Mouse (Mus musculus) cerebellum, postnatal 10 days (tissue): ENCODE results near the gene Rnf182.

Experiments used
- DNase-seq, 2 experiments: peaks; one replicate each; pipeline ENCODE4 v3.0.0; 2021; ENCODE audit warnings: mixed read lengths in 2 of 2

The Rnf182 gene

DNA sequence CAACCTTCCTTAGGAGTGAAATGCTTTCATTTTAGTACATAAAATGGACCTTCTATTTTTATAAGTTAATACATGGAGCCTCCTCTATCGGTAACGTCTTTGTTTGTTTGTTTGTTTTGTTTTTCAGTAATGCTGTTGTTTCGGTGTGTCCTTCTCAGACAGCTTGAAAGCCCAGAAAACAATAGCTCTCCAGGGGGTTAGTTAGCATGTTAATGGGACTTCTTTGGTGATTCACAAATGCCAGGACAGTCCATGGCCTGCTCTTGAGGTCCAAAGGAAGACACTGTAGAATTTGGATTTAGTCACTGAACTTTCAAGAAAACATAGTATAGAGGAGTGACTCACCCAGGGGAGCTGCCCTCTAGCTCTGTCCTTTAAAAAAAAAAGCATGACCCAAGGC is 843 bp upstream of the Rnf182 start:
- DNase-seq: no peak

DNA sequence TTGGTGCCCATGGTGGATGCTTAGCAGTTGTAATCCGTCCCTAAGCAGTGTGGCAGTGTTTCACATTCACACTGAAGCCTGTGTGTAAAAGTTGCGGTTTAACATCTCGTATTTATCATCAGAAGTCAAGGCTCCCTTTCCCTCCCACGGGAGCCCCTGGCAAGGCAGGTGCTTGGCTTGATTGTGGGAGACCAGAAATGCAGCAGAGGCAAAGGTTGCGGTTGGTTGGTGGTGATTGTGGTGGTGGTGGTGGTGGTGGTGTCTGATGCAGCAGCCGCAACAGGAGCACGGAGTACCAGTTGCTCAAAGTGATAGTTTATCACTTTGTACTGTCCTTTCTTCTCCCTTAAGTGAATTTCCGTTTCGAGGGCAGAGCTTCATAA is 325 bp upstream of the Rnf182 start:
- DNase-seq: no peak

- peak; percentile 35 to 40 for DNase-seq
Observed at GRCm38 (mm10) chr13:43616551-43616950, 1.0 kb downstream of the Rnf182 start.

DNA sequence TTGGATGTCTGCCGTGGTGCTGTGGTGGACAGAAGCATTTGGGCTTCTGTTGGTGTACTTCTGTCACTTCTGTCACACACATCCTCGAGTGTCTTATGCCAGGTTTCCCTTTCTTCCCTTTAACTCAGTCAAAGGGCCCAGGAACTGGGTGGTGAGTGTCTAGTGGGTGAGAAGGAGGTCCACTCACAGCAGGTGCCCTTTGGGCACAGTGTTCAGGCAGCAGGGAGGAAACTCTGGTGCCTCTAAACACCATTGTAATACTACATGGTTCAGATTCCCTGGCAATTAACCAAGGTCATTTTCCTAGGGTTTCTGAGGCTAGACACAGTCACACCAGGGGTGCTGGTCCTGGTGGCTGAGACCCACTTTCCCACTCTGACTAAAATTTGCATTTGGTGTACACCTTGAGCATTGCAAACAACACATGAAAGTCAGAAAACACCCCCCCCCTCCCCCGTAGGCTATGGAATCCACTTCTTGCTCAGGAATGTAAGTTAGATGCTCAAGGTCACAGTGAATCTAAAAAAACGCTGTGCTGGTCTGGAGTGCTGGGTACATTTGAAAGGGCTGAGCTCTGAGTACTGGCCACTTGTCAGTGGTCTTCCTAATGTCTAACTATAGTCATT is 4.2 kb downstream of the Rnf182 start:
- DNase-seq: no peak

GRCm38 (mm10) chr13:43627922-43628321 is 12.4 kb downstream of the Rnf182 start:
- DNase-seq: no peak

DNA sequence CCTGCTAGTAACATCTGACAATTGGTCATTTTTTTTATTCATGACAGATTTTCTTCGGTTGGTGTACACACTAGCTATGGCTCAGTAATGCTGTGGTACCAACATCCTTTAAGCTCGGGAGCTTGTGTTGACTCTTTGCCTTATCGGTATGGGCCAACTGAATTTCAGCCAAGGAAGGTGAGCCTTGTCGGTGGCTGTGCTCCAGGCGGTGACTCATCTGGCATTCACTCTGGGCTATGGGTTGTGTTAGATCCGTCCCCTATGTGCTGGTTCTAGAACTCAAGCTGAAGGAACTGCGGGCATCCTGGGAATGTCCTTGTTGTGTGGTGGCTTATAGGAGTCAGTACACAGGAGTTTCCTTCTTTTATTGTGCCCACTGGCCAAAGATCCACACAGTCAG is 14.3 kb downstream of the Rnf182 start:
- DNase-seq: peak; percentile 87 to 88

GRCm38 (mm10) chr13:43631266-43631665 is 15.8 kb downstream of the Rnf182 start:
- no peak for DNase-seq

DNA sequence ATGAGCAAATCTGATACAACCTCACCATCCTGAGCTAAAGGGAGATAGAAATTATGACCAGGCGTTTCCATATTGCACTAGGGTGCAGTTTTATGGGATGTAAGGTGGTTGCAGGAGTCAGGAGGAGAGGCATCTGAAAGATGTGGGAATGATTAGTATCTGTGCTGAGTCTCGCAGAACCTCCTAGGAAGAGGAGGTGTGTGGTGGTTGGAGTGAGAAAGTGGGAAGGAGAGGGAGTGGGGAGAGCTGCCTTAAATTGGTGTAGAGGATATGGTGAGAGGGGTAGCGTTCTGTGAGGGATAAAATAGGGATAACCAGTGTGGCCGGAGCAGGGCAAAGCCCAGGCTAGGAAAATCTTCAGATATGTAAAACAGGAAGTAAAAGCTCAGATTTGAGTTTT is 17.5 kb downstream of the Rnf182 start:
- DNase-seq: no peak

DNA sequence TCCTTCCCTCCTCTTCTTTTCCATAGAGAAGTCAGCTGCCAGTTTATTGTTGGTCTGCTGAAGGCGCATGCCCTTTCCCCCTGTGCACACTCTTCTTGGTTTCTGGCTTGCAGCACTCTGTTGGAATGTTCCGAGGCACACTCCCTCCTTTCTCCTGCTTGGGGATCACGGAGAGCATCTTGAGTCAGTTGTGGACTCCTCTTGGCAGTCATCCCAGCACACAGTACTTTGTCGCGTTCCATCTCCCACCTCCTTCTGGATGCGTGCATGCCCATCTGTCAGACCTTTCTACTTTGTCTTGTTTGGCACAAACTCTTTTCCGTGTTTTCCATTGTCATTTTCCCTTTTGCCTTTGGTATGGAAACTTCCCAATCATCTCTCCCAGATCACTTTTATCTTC is 22.2 kb downstream of the Rnf182 start:
- peak; percentile 66 to 79 for DNase-seq

- DNase-seq: no peak
Observed at GRCm38 (mm10) chr13:43644991-43645390, 29.5 kb downstream of the Rnf182 start.

DNA sequence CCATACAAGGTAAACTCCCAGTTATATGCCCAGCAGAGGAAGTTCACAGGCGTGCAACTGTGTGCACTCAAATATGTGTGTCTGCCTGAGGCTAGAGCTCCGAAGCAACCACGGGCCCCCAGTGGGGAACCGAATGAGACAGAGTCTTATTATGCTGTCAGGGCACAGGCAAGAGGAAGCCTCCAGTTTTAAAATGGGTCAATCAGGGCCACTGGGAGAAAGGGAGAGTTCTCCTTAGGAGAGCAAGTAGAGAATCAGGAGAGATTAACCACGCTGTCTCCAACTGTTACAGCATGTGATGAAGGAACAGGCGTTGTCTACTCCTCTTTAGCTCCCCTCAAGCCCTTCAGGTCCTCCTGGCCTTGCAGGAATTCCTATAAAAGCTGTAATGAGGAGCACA is 33.0 kb downstream of the Rnf182 start:
- peak in 1 of 2 experiments; percentile 38 for DNase-seq

DNA sequence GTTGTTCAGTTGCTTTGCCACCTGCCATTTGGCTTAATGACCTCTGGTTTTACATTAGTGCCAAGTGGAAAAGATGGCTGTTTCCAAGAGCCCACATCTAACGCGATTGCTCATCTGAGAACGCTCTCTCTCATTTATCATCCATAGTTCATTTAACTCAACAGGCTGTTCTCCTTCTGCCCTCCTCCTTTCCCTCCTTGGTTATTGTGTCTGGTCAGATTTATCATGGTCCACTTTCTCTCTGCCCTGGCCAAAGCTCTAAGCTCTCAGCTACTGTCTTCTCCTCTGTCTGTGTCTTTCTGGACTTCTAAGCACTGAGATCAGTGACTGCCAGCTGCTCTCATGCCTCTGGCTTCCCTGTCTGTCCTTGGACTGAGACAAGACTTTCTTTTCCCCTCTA is 35.8 kb downstream of the Rnf182 start:
- peak; percentile 52 to 58 for DNase-seq

DNA sequence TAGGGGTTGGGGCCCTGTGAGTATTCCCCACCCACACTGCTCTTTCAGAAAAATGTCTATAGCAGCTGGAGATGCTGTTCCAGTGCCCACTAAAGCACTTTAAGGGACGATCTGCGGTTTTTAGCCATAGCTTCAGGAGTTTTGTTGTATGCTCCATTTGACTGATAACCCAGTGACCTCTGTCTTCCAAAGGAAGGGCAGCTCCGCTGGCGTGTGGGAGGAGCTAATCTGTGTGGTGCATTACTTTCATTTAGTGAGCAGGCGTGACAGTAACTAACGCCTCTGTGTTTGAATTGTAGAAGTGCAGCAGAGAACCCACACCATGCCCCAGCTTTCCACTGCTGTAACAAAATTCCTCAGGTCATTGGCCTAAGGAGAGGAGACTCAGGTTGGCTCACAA is 38.6 kb downstream of the Rnf182 start:
- DNase-seq: no peak

- DNase-seq: no peak
Observed at GRCm38 (mm10) chr13:43663225-43663624, 47.7 kb downstream of the Rnf182 start.

- DNase-seq: no peak
Observed at GRCm38 (mm10) chr13:43666130-43666529, 50.6 kb downstream of the Rnf182 start.

- DNase-seq: no peak
Observed at GRCm38 (mm10) chr13:43666920-43667319, 51.4 kb downstream of the Rnf182 start.

DNA sequence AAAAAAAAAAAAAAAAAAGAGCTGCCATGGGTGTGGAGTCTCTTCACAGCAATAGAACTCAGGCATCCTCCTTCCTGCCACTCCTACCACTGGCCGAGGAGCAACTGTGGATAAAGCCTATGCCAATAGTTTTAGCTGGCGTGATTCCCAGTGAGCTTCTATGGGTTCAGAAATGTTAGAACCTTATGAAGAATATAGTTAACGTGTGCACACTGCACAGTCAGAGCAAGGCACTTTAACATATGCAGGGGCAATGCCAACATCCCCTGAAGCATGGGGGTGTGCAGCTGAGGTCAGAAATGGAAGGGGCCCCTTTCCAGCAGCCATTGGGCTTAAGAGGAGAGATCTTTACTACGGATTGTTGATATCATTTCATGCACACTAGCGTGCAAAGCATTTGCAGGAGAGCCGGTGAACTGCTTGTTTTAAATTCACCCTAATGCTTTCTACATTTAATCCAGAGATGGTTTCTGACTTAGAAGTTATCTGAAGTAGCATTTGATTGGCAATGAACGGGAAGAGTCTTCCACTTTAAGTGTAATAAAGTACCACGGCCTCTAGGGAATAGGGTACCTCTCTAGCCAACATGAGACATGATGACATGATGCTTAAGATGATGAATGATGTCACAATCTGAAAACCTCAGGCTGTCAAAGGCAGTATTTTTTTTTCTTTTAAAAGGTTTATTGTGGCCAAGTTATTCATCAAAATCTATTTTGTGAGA is 61.8 kb downstream of the Rnf182 start:
- peak in 1 of 2 experiments; percentile 21 for DNase-seq

DNA sequence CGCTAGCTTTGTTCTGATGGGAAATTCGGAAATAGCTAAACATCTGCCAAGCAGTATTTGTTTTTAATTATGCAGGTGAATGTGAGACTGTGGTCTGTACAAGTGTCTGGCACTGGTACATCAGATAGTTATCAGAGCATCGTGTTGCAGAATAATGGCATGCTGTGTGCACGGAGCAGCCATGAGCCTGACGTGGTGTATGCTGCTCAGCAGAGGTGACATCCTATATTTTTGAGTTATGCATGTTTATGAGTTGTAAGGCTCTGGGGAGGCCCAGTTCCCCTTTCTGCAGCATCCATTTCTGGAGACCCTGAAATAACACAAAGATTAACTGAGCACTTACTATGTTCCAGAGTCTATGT is 62.4 kb downstream of the Rnf182 start:
- no peak for DNase-seq

DNA sequence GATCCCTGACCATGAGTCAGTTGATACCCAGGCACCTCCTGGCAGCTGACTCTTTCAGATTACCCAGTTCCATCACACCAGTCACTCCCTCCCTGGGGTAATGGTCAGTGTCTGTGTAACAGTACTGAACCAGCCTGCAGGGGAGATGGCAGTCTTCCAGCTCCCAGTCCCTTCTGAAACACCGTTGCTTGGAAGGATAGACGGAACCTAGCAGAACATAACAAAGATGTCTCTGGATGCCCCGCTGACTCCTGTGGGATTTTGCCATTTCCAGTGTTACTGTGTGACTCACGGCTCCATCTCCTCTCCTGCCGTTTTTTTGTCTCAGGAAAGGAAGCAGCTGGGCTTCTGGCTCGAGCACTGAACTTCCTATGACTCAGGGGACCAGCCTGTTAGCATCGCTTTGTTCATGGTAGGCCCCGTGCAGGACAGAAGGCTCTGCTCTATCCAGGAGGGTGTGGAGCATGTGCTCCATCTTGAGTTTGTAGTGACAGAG is 69.0 kb downstream of the Rnf182 start:
- peak; percentile 77 to 82 for DNase-seq

- DNase-seq: no peak
Observed at GRCm38 (mm10) chr13:43688065-43688464, 72.6 kb downstream of the Rnf182 start.

- no peak for DNase-seq
Observed at GRCm38 (mm10) chr13:43691755-43692154, 76.2 kb downstream of the Rnf182 start.

DNA sequence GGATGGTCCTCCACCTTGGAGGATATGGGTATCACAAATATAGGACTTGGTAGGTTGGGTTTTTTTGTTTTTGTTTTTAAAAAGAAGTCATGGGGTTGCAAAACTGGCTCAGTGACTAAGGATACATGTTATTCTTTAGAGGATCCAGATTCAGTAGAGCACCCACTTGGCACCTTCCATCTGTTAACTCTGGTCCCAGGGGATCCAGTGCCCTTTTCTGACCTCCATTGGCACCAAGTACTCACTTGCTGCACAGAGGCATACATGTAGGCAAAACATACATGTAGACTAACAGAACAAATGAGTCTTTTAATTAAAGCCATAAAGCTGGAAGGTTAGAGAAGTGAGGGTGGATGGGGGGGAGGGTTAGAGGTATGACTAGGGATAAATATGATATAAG is 80.0 kb downstream of the Rnf182 start:
- no peak for DNase-seq

GRCm38 (mm10) chr13:43696011-43696410 is 80.5 kb downstream of the Rnf182 start:
- DNase-seq: no peak

GRCm38 (mm10) chr13:43698506-43698905 is 83.0 kb downstream of the Rnf182 start:
- DNase-seq: peak; percentile 40 to 58

GRCm38 (mm10) chr13:43703471-43703870 is 88.0 kb downstream of the Rnf182 start:
- peak; percentile 56 to 69 for DNase-seq
